Mouse (Mus musculus) ES-Bruce4 (cell line): ENCODE results near the gene Lrrc1.

Source experiments
- CTCF ChIP-seq: IDR thresholded peaks from one replicate; pipeline ENCODE4 v1.8.1; 2011; ENCODE audit warnings: low read depth, low read length
- EP300 ChIP-seq: IDR thresholded peaks from 2 replicates; pipeline ENCODE4 v1.6.1; 2011; ENCODE audit warnings: low read depth, low read length; ENCODE audit not compliant: insufficient read depth
- POLR2A ChIP-seq: IDR thresholded peaks from one replicate; pipeline ENCODE4 v1.8.1; 2011; ENCODE audit warnings: low read length; ENCODE audit not compliant: insufficient read depth

DNA sequence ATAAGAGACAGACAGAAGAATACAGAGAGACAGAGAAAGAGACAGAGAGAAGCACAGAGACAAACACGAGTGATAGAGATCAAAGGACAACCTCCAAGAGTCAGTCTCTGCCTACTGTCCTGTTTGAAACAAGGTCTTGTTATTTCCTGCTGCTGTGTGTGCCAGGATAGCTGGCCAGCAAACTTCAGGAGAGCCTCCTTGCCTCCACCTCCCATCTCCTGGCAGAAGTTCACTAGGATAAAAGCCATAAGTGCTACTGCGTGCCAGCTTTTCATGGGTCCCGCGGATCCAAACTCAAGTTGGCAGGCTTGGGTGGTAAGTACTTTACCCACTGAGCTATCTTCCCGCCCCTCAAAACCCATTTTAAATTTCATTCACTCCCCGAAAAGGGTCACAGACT is 8.4 kb downstream of the Lrrc1 start:
- TF ChIP-seq CTCF, result no peak
- TF ChIP-seq POLR2A, result no peak
- TF ChIP-seq EP300, result no peak
